Mouse (Mus musculus) macrophage (primary cell): Measurements from ENCODE around the gene Mpst. TPM values are rescaled to one million over a fixed set of nuclear protein-coding genes. Genes with fewer than 3 reads are reported as not detected.
A peak's percentile ranks its signal among the peaks of the same experiment; 100 is the strongest.

Experiments
- H3K27ac ChIP-seq: fragments of 350-480 bp; formaldehyde crosslinking; 2 replicates; pipeline ENCODE4 v1.9.0; 2021
- H3K36me3 ChIP-seq: fragments of 350-480 bp; formaldehyde crosslinking; 2 replicates; pipeline ENCODE4 v1.9.0; 2021; ENCODE audit errors: inconsistent target
- H3K4me3 ChIP-seq: fragments of 350-480 bp; formaldehyde crosslinking; 2 replicates; pipeline ENCODE4 v1.9.0; 2021; ENCODE audit errors: inconsistent target
- H3K79me2 ChIP-seq: fragments of 350-480 bp; formaldehyde crosslinking; 2 replicates; pipeline ENCODE4 v1.9.0; 2021; ENCODE audit errors: inconsistent target
- WGBS: methylation state at CpG from one replicate; pipeline ENCODE4 v1.1.7; 2026; ENCODE audit warnings: inconsistent platforms; ENCODE audit not compliant: missing documents; 5-methylcytosine and 5-hydroxymethylcytosine counted together
- polyA plus RNA-seq: library from polyadenylated mRNA; stranded (reverse); fragments of 250-400 nt; gene quantifications from 3 replicates; pipeline ENCODE4 v1.2.4, GENCODE M21; 2018; ENCODE audit warnings: inconsistent platforms

Gene Mpst
- polyA plus RNA-seq, 1 experiment from 2014 or later, result 16.6 TPM

DNA sequence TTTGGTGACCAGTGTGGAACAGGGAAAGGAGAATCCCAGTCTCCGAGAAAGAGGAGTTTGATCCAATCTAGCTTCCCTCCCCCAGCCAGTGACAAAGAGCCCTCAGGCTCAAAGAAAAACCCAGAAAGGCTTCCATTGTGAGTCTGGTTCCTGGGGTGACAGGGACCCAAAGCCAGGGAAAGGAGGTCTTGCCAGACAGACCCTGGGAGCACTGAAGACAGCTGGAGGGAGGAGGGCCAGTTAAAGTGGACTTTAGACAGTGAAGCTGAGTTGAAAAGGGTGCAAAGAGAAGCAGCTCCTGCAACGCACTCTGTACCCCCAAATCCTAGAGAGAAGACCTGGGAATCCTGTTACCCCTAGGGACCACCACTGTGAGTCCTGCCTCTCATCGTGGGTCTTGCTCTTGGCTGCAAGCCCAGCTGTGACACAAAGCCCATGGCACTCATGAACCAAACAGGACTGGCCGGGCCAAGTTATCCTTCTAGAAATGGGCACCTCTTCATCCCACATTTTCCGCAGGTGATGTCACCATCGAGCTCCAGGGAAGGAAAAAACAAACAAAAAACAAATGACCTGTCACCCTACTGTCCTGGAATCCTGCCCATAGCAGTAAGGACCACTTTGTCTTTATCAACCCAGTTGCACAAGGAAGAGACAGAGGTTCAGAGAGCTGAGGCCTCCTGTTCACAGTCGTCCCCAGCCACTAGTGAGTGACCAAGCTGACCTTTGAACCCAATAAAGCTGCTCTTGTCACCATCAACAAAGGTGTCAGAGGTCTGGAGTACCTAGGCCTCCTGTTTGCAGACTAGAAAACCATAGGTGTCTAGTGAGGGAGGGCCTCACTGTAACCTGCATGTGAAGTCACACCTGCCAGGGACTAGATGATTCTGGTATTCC, 21.7 kb upstream of the Mpst start:
- no peak overlapping the region for H3K4me3 ChIP-seq
- H3K27ac ChIP-seq, result no peak overlapping the region
- 82% methylated on average over 7 of the region's 7 CpGs for WGBS
- H3K36me3 ChIP-seq, result no peaks in the 10 kb centered on the region
- no peaks in the 10 kb centered on the region for H3K79me2 ChIP-seq

DNA sequence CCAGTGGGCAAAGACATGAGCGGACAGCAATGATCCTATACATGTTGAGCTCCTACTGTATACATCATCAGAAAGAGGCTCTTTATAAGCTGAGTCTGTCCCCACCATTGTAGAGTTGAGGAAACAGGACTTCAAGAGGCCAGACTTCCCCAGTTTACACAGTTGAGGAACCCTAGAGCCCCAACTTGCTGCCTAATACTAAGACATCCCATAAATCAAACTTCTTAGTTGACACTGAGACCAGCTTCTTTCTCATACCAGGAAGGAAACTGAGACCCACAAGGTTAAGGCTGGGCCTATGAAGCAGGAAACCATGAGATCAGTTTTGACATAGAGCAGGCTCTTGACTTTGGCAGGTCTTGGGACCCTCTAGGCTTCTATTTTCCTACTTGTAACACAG, 20.7 kb upstream of the Mpst start:
- Histone ChIP-seq H3K27ac (no peak overlapping the region), H3K79me2 (no peaks in the 10 kb centered on the region)
- WGBS, result 78% methylated on average over 1 of the region's 1 CpGs

DNA sequence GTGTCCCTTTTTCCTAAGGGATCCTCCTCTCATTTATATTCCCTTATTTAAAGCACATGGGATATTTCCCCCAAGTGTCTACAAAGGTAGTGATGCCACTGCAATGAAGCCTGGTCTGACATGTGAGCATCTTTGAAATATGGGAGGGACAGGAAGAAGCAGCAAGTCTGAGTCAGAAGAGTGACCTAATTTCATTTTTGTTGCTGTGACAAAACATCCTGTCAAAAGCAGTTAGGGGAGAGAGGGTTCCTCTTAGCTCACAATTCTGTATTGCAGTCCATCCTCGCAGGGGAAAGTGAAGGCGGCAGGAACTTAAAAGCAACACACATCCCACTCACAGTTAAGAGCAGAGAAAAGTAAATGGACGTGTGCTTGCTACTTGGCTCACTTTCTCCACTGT, 15.4 kb upstream of the Mpst start:
- Histone ChIP-seq H3K36me3 (no peaks in the 10 kb centered on the region), H3K4me3 (no peak overlapping the region), H3K27ac (no peak overlapping the region), H3K79me2 (no peaks in the 10 kb centered on the region)
- WGBS, result 70% methylated on average over 3 of the region's 3 CpGs

More for the DNA sequence above, 20.7 kb upstream of the Mpst start:
- Histone ChIP-seq H3K4me3 (no peak overlapping the region), H3K36me3 (no peaks in the 10 kb centered on the region)

DNA sequence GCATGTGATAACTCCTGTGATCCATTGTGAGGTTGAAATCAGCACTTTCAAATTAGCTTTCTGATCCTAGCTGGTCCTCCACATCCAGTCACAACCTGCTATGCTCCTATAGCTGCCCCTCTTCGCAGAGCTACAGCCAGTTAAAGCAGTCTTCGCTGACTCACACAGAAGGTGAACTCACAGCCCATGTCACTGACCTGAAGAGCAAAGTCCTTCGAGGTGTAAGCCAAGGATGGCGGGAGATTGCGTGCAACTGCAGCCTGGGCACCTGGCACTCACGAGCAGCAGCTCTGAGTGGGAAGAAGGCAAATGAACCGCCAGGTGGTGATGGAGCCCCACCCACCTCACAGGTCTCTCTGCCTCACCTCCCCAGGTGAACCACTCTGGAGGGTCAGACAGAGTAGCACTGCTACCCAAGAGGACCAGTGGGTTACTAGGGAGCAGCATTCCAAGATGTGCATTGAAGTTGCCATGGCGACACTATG, 10.7 kb upstream of the Mpst start, which contains the start of gene Tex33:
TSS of gene Tex33 (minus strand) at position 435 of the 485 bp plus-strand sequence.
- H3K27ac ChIP-seq, result no peak within 1 kb of the TSS
- no peak within 1 kb of the TSS for H3K4me3 ChIP-seq
- no peaks in the 10 kb centered on the region for H3K36me3 ChIP-seq
- WGBS, result 93% methylated on average over 8 of the region's 8 CpGs
- H3K79me2 ChIP-seq, result no peaks in the 10 kb centered on the region

DNA sequence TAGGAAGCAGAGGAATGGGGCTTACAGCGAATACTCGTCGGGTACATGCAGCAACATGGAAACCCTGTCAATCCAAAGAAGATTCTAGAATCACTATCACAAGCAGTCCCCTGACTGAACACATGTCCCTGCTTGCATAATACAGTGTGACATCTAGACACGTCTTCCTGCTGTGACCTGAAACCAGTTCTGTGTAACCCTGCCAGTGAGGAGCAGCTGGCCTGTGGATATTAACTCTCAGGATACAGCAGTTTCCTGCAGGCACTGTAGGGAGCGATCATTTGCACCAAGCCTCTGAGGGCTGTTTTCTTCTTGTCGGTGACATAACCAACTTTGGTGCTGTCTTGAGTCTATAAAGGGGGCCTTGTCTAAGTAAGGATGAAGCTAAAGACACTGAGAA, 4.9 kb upstream of the Mpst start:
- WGBS, result 46% methylated on average over 6 of the region's 6 CpGs
- H3K36me3 ChIP-seq, result no peaks in the 10 kb centered on the region
- no peaks in the 10 kb centered on the region for H3K79me2 ChIP-seq
- H3K4me3 ChIP-seq, result no peak overlapping the region
- H3K27ac ChIP-seq, result peak overlapping the region; percentile 46

DNA sequence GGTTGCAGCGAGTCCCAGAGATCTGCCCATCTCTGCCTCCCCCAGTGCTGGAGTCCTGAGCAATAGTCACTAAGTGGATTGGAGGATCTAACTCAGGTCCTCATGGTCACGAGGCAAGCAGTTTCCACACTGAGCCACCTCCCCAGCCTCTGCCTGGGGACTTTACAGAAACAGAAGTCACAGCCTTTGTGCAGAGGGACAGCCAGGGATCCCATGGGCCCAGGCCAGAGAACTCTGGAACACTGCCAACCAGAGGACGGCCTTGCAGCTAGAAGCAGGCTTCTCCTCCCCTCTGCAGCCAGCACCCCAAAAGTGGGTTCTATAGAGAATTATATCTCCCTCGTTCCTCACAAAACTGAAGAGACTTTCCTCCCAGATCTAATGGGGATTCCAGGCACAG, 4.3 kb upstream of the Mpst start:
- H3K79me2 ChIP-seq, result no peaks in the 10 kb centered on the region
- peak overlapping the region; percentile 46 for H3K27ac ChIP-seq
- H3K4me3 ChIP-seq, result no peak overlapping the region
- H3K36me3 ChIP-seq, result no peaks in the 10 kb centered on the region
- WGBS, result 40% methylated on average over 4 of the region's 4 CpGs

DNA sequence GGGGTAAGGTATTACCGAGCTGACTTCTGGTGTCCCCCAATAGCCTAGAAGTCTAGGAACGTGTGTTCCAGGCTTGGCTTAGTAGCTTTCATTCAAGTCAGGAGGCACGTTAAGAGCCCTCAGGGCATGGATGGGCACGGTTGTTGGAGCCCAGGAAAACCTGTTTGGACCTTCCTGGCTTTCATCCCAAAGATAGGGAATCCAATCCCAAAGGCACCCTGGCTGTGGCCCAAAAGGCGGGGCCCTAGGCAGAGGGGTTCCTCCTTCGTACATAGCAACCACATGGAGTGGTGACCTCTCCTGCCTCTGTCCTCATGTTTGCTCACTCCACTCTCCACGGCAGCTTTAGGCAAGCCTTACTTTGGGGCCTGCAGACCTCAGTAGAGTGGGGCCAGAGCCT, 3.8 kb upstream of the Mpst start:
- no peaks in the 10 kb centered on the region for H3K36me3 ChIP-seq
- 87% methylated on average over 7 of the region's 7 CpGs for WGBS
- H3K4me3 ChIP-seq, result no peak overlapping the region
- no peaks in the 10 kb centered on the region for H3K79me2 ChIP-seq
- H3K27ac ChIP-seq, result peak overlapping the region; percentile 46; the same call in 1 of the 2 replicates

DNA sequence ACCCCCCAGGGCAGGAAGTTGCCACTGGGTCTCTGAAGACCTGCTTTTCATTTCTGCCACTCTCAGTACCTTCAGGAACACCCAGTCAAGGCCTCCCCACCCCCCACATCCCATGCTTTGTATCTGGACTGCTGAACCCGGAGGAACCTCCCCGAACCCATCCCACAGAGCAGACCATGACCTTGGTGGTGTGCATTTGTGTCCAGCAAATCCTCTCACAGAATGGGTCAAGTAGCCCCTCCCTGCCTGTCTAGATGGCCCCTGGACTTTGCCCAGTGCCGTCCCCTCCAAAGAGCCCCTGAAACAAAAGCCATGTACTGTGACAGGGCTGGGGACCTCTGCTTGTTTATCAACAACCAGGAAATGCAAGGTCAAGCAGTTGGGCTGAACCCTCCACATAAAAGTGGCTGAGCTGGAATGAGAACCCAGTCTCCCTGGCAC, 2.9 kb upstream of the Mpst start:
- Histone ChIP-seq H3K36me3 (no peaks in the 10 kb centered on the region), H3K4me3 (no peak overlapping the region), H3K79me2 (no peaks in the 10 kb centered on the region), H3K27ac (no peak overlapping the region)
- WGBS, result 96% methylated on average over 3 of the region's 3 CpGs

DNA sequence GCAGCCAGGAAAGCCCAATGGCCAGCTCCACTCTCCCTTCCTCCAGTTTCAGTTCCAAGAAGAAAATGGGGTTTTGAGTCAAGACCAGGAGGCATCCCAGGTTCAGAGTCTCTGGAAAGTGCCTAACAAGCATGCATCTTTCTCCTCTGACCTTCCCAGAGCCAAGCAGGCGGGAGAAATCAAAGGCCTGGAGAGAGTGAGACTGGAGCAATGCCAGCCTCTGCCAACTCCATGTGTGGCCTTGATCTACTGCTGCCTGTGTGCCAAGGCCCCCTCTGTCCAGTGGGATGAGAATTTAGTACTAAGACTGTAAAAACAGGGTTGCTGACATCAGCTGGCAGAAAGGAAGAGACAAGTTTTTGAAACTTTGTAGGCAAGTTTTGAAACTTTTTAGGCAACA, 2.3 kb upstream of the Mpst start:
- Histone ChIP-seq H3K4me3 (no peak overlapping the region), H3K79me2 (no peaks in the 10 kb centered on the region), H3K27ac (no peak overlapping the region), H3K36me3 (no peaks in the 10 kb centered on the region)
- WGBS, result 85% methylated on average over 1 of the region's 1 CpGs

DNA sequence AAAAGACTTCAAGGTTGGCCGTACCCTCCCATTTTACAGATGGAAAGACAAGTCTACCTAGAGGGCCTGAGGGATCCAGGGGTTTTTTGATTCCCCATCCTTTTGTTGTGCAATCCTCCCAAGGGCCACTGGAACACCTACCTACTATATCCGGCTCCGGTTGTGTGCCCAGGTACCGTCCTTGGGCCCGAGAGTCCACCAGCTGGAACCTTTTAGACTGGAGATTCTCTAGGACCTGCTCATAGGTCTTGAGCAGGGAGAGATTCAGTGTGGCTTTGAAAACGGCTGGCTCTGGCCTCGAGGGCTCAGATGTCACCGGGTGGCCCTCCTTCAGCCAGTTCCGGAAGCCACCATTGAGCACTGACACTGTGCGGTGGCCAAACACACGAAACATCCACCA, 1.1 kb upstream of the Mpst start:
- no peaks in the 10 kb centered on the region for H3K79me2 ChIP-seq
- no peak overlapping the region for H3K4me3 ChIP-seq
- no peaks in the 10 kb centered on the region for H3K36me3 ChIP-seq
- no peak overlapping the region for H3K27ac ChIP-seq
- 57% methylated on average over 11 of the region's 11 CpGs for WGBS

DNA sequence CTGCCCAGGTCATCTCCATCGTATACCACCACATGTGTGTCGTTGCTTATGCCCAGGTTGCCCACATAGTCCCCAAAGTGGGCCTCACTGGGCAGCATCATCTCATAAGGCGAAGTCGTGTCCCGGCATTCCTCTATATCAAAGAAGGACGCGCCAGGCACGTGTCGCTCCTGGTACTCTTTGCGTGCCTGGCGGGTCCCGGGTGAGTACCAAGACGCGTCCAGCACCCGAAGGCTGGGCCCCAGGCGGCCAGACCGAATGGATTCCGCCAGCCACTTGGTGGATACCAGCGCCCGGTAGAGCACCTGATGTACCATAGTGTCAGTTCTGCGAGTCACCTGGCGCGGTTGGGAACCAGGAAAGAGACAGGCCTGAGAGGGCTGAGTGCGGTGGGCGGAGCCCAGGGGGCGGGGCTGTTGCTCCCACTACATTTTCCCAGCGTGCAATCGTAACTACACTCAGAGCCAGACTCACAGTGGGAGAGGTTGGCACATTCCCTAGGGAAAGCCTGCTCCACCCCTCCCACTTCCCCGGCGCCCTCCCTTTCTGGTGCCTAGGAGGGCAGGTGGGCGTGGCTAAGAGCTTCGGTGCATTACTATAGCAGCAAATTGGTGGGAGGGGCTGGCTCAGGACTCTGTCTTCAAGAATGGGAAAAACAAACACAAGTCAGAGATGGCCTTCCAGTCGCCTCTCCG, 552 bp upstream of the Mpst start, which contains the start of gene Tst:
TSS of gene Tst (minus strand) at position 391 of the 695 bp plus-strand sequence.
- Histone ChIP-seq H3K27ac (peak within 1 kb of the TSS; percentile 97), H3K4me3 (peak within 1 kb of the TSS; percentile 84), H3K36me3 (no peaks in the 10 kb centered on the region), H3K79me2 (no peaks in the 10 kb centered on the region)
- 7% methylated on average over 34 of the region's 34 CpGs for WGBS

DNA sequence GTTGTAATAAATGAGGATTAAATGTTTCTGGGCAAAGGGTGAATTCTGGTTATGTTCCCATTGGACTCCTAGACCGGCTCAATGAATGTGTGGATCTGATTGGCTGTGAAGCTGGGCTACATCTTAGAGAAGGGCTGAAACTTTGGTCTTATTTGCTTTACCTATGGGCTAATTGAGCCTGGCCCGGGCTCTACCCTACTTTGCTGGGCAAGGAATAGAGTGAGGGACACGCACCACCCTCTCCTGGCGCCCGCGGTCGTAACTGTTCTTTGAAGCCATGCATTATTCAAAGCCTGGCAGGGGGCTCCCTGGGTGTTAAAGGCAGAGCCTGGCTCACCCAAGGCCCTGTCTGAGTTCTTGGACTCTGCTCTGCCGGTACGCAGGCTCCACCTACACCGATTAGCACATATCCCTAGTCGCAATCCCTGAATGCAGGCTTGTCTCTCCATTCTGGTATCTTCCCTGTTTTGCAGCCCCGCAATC, 3.4 kb downstream of the Mpst start:
- Histone ChIP-seq H3K36me3 (no peaks in the 10 kb centered on the region), H3K27ac (no peak overlapping the region), H3K79me2 (no peaks in the 10 kb centered on the region), H3K4me3 (no peak overlapping the region)
- WGBS, result 90% methylated on average over 12 of the region's 12 CpGs

DNA sequence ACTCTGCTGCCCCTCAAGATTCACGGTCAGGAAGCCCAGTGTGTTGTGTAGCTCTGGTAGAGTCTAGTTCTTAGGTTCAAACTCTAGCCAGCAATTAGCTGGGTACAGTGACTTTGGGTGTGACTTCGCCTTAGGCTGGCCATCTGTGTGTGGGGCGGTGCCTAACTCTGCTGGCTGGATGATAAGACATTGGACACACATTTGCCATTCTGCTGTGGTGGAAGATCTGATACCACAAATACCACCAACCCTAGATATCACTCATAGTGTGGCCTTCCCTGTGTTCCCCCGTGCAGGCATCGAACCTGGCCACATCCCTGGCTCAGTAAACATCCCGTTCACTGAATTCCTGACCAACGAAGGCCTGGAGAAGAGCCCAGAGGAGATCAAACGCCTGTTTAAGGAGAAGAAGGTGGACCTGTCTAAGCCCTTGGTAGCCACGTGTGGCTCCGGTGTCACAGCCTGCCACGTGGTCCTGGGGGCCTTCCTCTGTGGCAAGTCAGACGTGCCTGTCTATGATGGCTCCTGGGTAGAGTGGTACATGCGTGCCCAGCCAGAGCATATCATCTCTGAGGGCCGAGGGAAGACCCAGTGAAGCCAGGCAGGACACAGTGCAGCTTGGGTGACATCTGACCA, 7.0 kb downstream of the Mpst start:
- Histone ChIP-seq H3K27ac (no peak overlapping the region), H3K4me3 (no peak overlapping the region), H3K79me2 (no peaks in the 10 kb centered on the region), H3K36me3 (no peaks in the 10 kb centered on the region)
- 92% methylated on average over 14 of the region's 14 CpGs for WGBS

DNA sequence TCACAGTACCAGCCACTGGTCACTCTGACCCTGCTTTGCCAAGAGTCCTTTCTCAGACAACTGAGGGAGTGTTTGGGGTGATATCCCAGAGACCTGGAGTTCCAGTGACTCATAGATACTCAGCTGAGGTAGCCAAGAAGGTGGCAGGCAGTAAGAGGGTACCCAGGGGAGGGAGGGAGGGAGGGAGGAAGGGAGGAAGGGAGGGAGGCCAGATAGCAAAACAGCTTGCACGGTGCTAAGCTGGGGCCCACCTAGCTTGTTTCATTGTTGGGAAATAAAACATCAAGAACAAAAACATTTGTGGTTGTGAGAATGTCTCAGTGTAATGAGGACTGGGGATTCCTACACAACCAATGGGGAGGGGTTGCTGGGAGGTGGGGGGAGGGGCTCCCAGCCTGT, 7.5 kb downstream of the Mpst start:
- Histone ChIP-seq H3K36me3 (no peaks in the 10 kb centered on the region), H3K79me2 (no peaks in the 10 kb centered on the region), H3K4me3 (no peak overlapping the region), H3K27ac (no peak overlapping the region)
- 80% methylated on average over 1 of the region's 1 CpGs for WGBS
